Mouse (Mus musculus): ENCODE results near the gene Ccdc63. TPM values are rescaled to one million over a fixed set of nuclear protein-coding genes. Genes with fewer than 3 reads are reported as not detected.

Ccdc63 gene
- polyA plus RNA-seq, 1 experiment: 0.23 TPM

DNA sequence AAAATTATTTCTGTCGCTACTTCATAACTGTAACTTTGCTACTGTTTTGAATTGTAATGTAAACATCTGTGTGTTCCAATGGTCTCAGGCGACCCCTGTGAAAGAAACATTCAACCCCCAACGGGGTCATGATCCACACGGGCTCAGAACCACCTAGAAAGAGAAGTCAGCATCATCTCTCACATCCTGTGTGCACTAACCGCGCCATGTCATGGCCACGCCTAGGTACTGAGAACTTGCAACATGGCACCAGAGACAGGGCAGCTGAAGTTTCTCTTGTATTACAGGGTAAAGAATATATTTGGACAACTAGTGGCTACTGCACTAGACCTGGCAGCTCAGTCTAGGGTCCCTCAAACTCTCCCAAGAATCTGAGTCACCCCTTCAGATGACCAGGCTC is 27.2 kb downstream of the Ccdc63 start:
- TF ChIP-seq POLR2A (IDR thresholded peaks at IDR 0.05; ENCODE audit: control insufficient read depth, extremely low read depth, insufficient read depth, low read length, poor library complexity) (no peak), CTCF (IDR thresholded peaks at IDR 0.05; ENCODE audit: borderline replicate concordance, control insufficient read depth, extremely low read depth, insufficient read depth, low read length, poor library complexity) (no peak)
- WGBS: 80% methylated on average over 7 of the region's 7 CpGs
- Histone ChIP-seq H3K4me1 (replicated peaks; ENCODE audit: control insufficient read depth, insufficient read depth, low read length) (0 out of 2 replicates have a peak, but pooled peaks cover 3% of the 10 kb centered on the region), H3K36me3 (ENCODE audit: control insufficient read depth, insufficient read depth, low read length) (no peaks in the 10 kb centered on the region), H3K27me3 (ENCODE audit: control insufficient read depth, insufficient read depth, low read length) (no peaks in the 10 kb centered on the region), H3K27ac (ENCODE audit: control insufficient read depth, insufficient read depth, low read length) (no peak overlapping the region), H3K4me3 (ENCODE audit: control insufficient read depth, insufficient read depth, low read length) (no peak overlapping the region)
- DNase-seq: no peak

DNA sequence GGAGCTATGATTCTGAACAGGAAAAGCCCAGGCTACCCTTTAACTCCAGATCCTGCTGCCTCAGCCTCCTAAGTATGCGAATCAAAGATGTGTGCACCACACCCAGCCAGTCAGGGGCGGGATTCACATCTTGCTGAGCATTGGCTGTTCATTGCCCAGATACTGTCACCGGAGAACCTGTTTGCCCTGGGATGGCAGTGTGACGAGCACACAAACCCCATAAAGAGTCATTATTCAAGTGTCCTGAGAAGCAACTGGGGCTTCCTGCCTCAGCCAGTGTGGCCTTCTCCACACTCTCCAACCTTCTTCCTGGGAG is 28.7 kb downstream of the Ccdc63 start:
- Histone ChIP-seq H3K27ac (ENCODE audit: control insufficient read depth, insufficient read depth, low read length) (no peak overlapping the region), H3K36me3 (ENCODE audit: control insufficient read depth, insufficient read depth, low read length) (no peaks in the 10 kb centered on the region), H3K4me3 (ENCODE audit: control insufficient read depth, insufficient read depth, low read length) (no peak overlapping the region), H3K27me3 (ENCODE audit: control insufficient read depth, insufficient read depth, low read length) (no peaks in the 10 kb centered on the region), H3K4me1 (replicated peaks; ENCODE audit: control insufficient read depth, insufficient read depth, low read length) (0 out of 2 replicates have a peak, but pooled peaks cover 3% of the 10 kb centered on the region)
- 79% methylated on average over 4 of the region's 4 CpGs for WGBS
- DNase-seq: no peak
- TF ChIP-seq POLR2A (IDR thresholded peaks at IDR 0.05; ENCODE audit: control insufficient read depth, extremely low read depth, insufficient read depth, low read length, poor library complexity) (no peak), CTCF (IDR thresholded peaks at IDR 0.05; ENCODE audit: borderline replicate concordance, control insufficient read depth, extremely low read depth, insufficient read depth, low read length, poor library complexity) (no peak)

DNA sequence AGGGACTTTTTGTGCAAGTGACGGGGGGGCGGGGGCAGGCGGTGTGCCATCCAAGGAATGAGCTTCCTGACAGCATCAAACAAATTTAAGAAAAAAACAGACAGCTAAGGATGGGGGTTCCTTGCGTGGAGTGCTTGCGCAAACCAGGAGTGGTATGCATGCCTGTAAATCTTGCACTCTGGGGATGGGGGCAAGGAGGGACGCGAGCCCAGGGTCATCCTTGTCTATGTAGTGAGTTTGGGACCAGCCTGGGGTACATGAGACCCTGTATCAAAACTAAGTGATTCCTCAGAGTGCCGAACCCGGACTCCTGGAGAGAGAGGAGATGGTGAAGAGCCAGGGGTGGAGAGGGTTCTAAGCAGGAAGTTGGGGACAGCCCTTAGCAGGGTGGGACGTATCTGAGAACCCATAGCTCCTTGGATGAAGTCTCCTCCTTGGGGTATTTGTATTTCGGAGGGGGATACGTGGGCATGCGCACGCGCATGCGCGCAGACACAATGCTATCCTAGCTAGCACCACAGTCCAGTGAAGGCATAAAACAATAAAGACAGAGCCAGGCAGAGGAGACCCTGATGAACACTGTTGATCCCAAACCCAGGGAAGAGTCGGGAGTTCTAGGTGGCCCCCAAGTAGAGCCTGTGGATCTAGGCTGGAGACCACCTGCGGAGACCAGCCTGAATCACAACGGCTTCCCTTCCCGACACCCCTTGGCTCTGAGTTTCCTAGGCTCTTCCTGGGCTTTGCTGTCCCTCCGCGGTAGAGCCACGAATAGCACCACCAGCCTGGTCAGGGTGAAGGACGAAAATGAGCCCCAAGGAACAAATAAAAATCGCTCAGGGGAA is 29.3 kb downstream of the Ccdc63 start:
- no peak for DNase-seq
- H3K36me3 ChIP-seq (ENCODE audit: control insufficient read depth, insufficient read depth, low read length): no peaks in the 10 kb centered on the region
- H3K4me3 ChIP-seq (ENCODE audit: control insufficient read depth, insufficient read depth, low read length): no peak overlapping the region
- H3K27ac ChIP-seq (ENCODE audit: control insufficient read depth, insufficient read depth, low read length): no peak overlapping the region
- 89% methylated on average over 26 of the region's 26 CpGs for WGBS
- H3K4me1 ChIP-seq (replicated peaks; ENCODE audit: control insufficient read depth, insufficient read depth, low read length): 0 out of 2 replicates have a peak, but pooled peaks cover 3% of the 10 kb centered on the region
- H3K27me3 ChIP-seq (ENCODE audit: control insufficient read depth, insufficient read depth, low read length): no peaks in the 10 kb centered on the region
- no peak for TF ChIP-seq POLR2A (IDR thresholded peaks at IDR 0.05; ENCODE audit: control insufficient read depth, extremely low read depth, insufficient read depth, low read length, poor library complexity)
- TF ChIP-seq CTCF (IDR thresholded peaks at IDR 0.05; ENCODE audit: borderline replicate concordance, control insufficient read depth, extremely low read depth, insufficient read depth, low read length, poor library complexity): no peak

DNA sequence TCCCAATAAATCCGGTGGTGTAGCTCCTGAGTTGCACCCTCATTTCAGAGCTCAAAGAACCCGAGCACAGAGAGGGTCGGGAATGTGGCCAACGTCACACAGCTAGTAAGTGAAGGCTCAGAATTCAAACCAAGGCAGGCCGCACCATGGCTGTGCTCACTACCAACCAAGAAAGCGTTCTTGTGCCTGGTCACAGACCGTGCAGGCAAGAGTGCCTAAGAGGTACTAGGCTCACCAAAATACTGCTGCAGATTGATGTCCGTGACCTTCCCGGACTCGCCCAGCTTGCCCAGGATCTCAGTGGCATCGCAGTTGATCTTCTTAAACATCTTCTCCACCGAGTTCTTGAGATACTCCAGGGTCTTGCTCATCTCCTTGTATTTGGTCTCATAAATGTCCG is 30.0 kb downstream of the Ccdc63 start:
- no peak overlapping the region for H3K27ac ChIP-seq (ENCODE audit: control insufficient read depth, insufficient read depth, low read length)
- H3K4me3 ChIP-seq (ENCODE audit: control insufficient read depth, insufficient read depth, low read length): no peak overlapping the region
- H3K27me3 ChIP-seq (ENCODE audit: control insufficient read depth, insufficient read depth, low read length): no peaks in the 10 kb centered on the region
- no peak for TF ChIP-seq CTCF (IDR thresholded peaks at IDR 0.05; ENCODE audit: borderline replicate concordance, control insufficient read depth, extremely low read depth, insufficient read depth, low read length, poor library complexity)
- TF ChIP-seq POLR2A (IDR thresholded peaks at IDR 0.05; ENCODE audit: control insufficient read depth, extremely low read depth, insufficient read depth, low read length, poor library complexity): no peak
- WGBS: 98% methylated on average over 13 of the region's 13 CpGs
- no peak for DNase-seq
- no peaks in the 10 kb centered on the region for H3K36me3 ChIP-seq (ENCODE audit: control insufficient read depth, insufficient read depth, low read length)
- 0 out of 2 replicates have a peak, but pooled peaks cover 3% of the 10 kb centered on the region for H3K4me1 ChIP-seq (replicated peaks; ENCODE audit: control insufficient read depth, insufficient read depth, low read length)

DNA sequence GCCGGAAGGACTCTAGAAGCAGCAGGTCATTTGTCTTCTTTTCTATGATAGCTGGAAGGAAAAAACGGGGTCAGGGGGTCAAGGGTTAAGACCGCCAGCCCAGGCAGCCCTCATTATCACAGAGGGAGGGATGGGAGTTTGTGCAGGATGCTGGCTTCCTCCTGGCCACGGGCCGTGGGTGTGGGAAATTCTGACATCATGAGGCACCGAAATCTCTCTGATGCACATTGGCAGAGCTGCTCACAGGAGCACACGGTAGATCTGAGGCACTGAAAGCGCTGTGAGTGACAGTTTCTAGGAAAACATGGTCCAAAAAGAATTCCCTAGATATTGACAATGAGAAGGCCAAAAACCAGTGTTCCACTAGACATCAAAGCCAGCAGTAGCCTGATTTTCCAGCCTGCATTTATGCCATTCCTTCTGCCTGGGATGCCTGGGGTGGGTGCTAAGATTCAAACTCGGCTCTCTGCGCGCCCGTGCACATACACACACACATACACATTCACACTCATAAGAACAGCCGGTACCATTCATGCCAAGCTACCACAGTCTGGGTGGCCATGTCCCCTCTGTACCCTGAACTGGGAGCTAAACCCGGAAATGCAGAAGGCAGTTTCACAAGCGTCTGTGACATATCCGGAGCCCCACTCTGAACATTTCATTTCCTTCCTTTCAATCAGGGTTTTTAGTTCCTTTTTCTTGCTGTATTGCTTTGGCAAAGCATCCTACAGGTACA is 31.1 kb downstream of the Ccdc63 start:
- Histone ChIP-seq H3K27ac (ENCODE audit: control insufficient read depth, insufficient read depth, low read length) (no peak overlapping the region), H3K4me1 (replicated peaks; ENCODE audit: control insufficient read depth, insufficient read depth, low read length) (peaks cover 5% of the 10 kb centered on the region; the same call in 1 of the 2 replicates), H3K27me3 (ENCODE audit: control insufficient read depth, insufficient read depth, low read length) (no peaks in the 10 kb centered on the region), H3K4me3 (ENCODE audit: control insufficient read depth, insufficient read depth, low read length) (no peak overlapping the region), H3K36me3 (ENCODE audit: control insufficient read depth, insufficient read depth, low read length) (no peaks in the 10 kb centered on the region)
- 64% methylated on average over 16 of the region's 16 CpGs for WGBS
- TF ChIP-seq CTCF (IDR thresholded peaks at IDR 0.05; ENCODE audit: borderline replicate concordance, control insufficient read depth, extremely low read depth, insufficient read depth, low read length, poor library complexity) (no peak), POLR2A (IDR thresholded peaks at IDR 0.05; ENCODE audit: control insufficient read depth, extremely low read depth, insufficient read depth, low read length, poor library complexity) (no peak)
- DNase-seq: no peak

DNA sequence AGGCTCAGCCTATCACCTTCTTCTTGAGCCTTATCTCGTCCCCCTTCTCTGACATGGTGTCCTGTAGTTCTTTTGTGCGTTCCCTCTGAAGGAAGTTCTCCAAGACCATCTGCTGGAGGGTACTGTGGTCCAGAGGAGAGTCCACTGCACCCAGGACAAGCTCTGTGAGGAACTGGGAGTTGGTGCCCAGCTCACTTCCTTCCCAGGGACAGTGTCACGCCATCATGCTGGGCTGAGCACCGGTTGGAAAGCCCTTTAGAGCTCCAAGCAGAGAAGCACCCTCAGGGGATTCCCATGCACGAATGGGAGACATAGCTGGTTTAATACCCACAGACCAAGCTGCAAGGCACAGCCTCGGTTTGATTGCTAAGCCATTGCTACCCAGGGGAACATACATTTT is 32.5 kb downstream of the Ccdc63 start:
- no peak overlapping the region for H3K27ac ChIP-seq (ENCODE audit: control insufficient read depth, insufficient read depth, low read length)
- 82% methylated on average over 6 of the region's 6 CpGs for WGBS
- no peak for DNase-seq

More for the DNA sequence above, 32.5 kb downstream of the Ccdc63 start:
- Histone ChIP-seq H3K4me1 (replicated peaks; ENCODE audit: control insufficient read depth, insufficient read depth, low read length) (peaks cover 7% of the 10 kb centered on the region; the same call in 1 of the 2 replicates), H3K36me3 (ENCODE audit: control insufficient read depth, insufficient read depth, low read length) (no peaks in the 10 kb centered on the region), H3K27me3 (ENCODE audit: control insufficient read depth, insufficient read depth, low read length) (no peaks in the 10 kb centered on the region), H3K4me3 (ENCODE audit: control insufficient read depth, insufficient read depth, low read length) (no peak overlapping the region)
- TF ChIP-seq CTCF (IDR thresholded peaks at IDR 0.05; ENCODE audit: borderline replicate concordance, control insufficient read depth, extremely low read depth, insufficient read depth, low read length, poor library complexity) (no peak), POLR2A (IDR thresholded peaks at IDR 0.05; ENCODE audit: control insufficient read depth, extremely low read depth, insufficient read depth, low read length, poor library complexity) (no peak)

All from thymus, adult 2 months (tissue).